Mouse (Mus musculus) embryo, embryonic 10 days (tissue): ENCODE data around the gene Myh10.

Experiments
- DNase-seq: peaks from one replicate; pipeline ENCODE4 v3.0.0-alpha.2; 2015; ENCODE audit warnings: low spot score

Gene Myh10

GRCm38 (mm10) chr11:68691321-68692009 lies at the start of gene Myh10:
Gene Myh10 (plus strand): TSS chr11:68691559.
- DNase-seq, result peak; percentile 100

GRCm38 (mm10) chr11:68644781-68645180 lies 46.6 kb upstream of the Myh10 start:
- no peak for DNase-seq

GRCm38 (mm10) chr11:68647808-68648207 lies 43.6 kb upstream of the Myh10 start:
- no peak for DNase-seq

GRCm38 (mm10) chr11:68648385-68649148 lies 42.8 kb upstream of the Myh10 start:
- no peak for DNase-seq

GRCm38 (mm10) chr11:68651518-68651917 lies 39.8 kb upstream of the Myh10 start:
- DNase-seq, result no peak

GRCm38 (mm10) chr11:68655524-68655923 lies 35.8 kb upstream of the Myh10 start:
- no peak for DNase-seq

- no peak for DNase-seq
These were observed 34.3 kb upstream of the Myh10 start for GRCm38 (mm10) chr11:68656887-68657685.

- no peak for DNase-seq
These were observed 33.5 kb upstream of the Myh10 start for GRCm38 (mm10) chr11:68657811-68658210.

GRCm38 (mm10) chr11:68665331-68665730 lies 26.0 kb upstream of the Myh10 start:
- no peak for DNase-seq

- peak; percentile 58 for DNase-seq
These were observed 25.1 kb upstream of the Myh10 start for GRCm38 (mm10) chr11:68666210-68666609.

- DNase-seq, result no peak
These were observed 18.9 kb upstream of the Myh10 start for GRCm38 (mm10) chr11:68672270-68672970.

- no peak for DNase-seq
These were observed 17.3 kb upstream of the Myh10 start for GRCm38 (mm10) chr11:68674071-68674470.

GRCm38 (mm10) chr11:68674643-68675042 lies 16.7 kb upstream of the Myh10 start:
- DNase-seq, result no peak

- no peak for DNase-seq
These were observed 16.1 kb upstream of the Myh10 start for GRCm38 (mm10) chr11:68675274-68675673.

- DNase-seq, result no peak
These were observed 10.0 kb upstream of the Myh10 start for GRCm38 (mm10) chr11:68681254-68681839.

GRCm38 (mm10) chr11:68682136-68682806 lies 9.1 kb upstream of the Myh10 start:
- DNase-seq, result no peak

GRCm38 (mm10) chr11:68686001-68686400 lies 5.4 kb upstream of the Myh10 start:
- DNase-seq, result no peak

- DNase-seq, result no peak
These were observed 2.1 kb upstream of the Myh10 start for GRCm38 (mm10) chr11:68689304-68689703.

GRCm38 (mm10) chr11:68690465-68690864 lies 894 bp upstream of the Myh10 start:
- no peak for DNase-seq

- peak; percentile 54 for DNase-seq
These were observed 792 bp downstream of the Myh10 start for GRCm38 (mm10) chr11:68692010-68692692.
